Mouse (Mus musculus): ENCODE results near the gene Iqcn. TPM values are rescaled to one million over a fixed set of nuclear protein-coding genes. Genes with fewer than 3 reads are reported as not detected.

Gene Iqcn
- total and polyA plus RNA-seq, 3 experiments = not detected

DNA sequence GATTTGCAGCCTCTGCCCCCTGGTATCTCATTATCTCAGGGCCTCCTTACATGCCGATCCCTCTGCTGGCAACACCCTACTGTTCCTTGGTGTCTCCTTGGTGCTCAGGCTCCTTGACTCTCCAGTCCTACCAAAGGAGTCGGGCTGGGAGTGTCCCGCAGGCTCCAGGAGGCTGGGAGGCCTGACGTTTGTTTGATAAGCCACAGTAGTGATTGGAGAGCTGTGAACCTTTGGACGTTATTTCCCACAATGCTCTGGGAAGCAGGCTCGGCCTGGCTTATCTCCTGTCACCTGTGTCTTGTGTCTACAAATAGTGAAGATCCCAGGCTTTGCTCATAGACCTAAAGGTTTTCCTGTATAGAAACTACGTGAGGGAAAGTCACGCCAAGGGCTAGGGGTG is 60.8 kb downstream of the Iqcn start:
- peak; percentile 76 for TF ChIP-seq TAL1 (IDR thresholded peaks at IDR 0.05; ENCODE audit: low read length)
- no peak for TF ChIP-seq MEF2A (IDR thresholded peaks at IDR 0.05; ENCODE audit: extremely low read depth, insufficient replicate concordance, low read depth, low read length, poor library complexity, severe bottlenecking)
- TF ChIP-seq RCOR1 (IDR thresholded peaks at IDR 0.05; ENCODE audit: low read depth, low read length) = peak; percentile 71; the same call in 1 of the 2 replicates
- peak; percentile 76 for TF ChIP-seq TCF12 (IDR thresholded peaks at IDR 0.05; ENCODE audit: low read depth, low read length)
- peak; percentile 58 for TF ChIP-seq MXI1 (IDR thresholded peaks at IDR 0.05; ENCODE audit: low read depth, low read length)
- TF ChIP-seq MYB (IDR thresholded peaks at IDR 0.05; ENCODE audit: low read depth, low read length) = peak; percentile 48; the same call in 1 of the 2 replicates
- no peak for TF ChIP-seq MAZ (IDR thresholded peaks at IDR 0.05; ENCODE audit: low read depth, low read length)
- no peak for TF ChIP-seq MAFK (IDR thresholded peaks at IDR 0.05; ENCODE audit: borderline replicate concordance, low read depth, low read length)
- TF ChIP-seq MAX (IDR thresholded peaks at IDR 0.05; ENCODE audit: low read length) = no peak
- no peak for TF ChIP-seq ZMIZ1 (IDR thresholded peaks at IDR 0.05; ENCODE audit: low read depth, low read length)
- no peak for TF ChIP-seq NELFE (IDR thresholded peaks at IDR 0.05; ENCODE audit: low read depth, low read length)
- TF ChIP-seq EP300 (IDR thresholded peaks at IDR 0.05; ENCODE audit: low read depth in 1 of 2, low read length in 2 of 2) = peak; percentile 61 to 63
- TF ChIP-seq USF2 (IDR thresholded peaks at IDR 0.05; ENCODE audit: borderline replicate concordance in 1 of 2, insufficient read depth in 1 of 2, low read depth in 1 of 2, low read length in 2 of 2) = no peak
- TF ChIP-seq GATA1 (IDR thresholded peaks at IDR 0.05; ENCODE audit: low read depth, low read length) = peak; percentile 73
- no peak for TF ChIP-seq BHLHE40 (IDR thresholded peaks at IDR 0.05; ENCODE audit: borderline replicate concordance, low read depth, low read length)
- TF ChIP-seq UBTF (IDR thresholded peaks at IDR 0.05; ENCODE audit: borderline replicate concordance, insufficient read depth, low read depth, low read length) = no peak
- no peak for TF ChIP-seq TBP (IDR thresholded peaks at IDR 0.05; ENCODE audit: low read depth, low read length)
- TF ChIP-seq HCFC1 (IDR thresholded peaks at IDR 0.05; ENCODE audit: low read depth, low read length) = peak; percentile 60; the same call in 1 of the 2 replicates
- no peak for TF ChIP-seq RAD21 (IDR thresholded peaks at IDR 0.05; ENCODE audit: low read depth, low read length)
- peak; percentile 36; the same call in 1 of the 2 replicates for TF ChIP-seq USF1 (IDR thresholded peaks at IDR 0.05; ENCODE audit: low read depth, low read length)
- no peak for TF ChIP-seq MYC (IDR thresholded peaks at IDR 0.05; ENCODE audit: low read depth, low read length)
- TF ChIP-seq ETS1 (IDR thresholded peaks at IDR 0.05; ENCODE audit: low read depth, low read length) = peak; percentile 78
- peak; percentile 78 for TF ChIP-seq SIN3A (IDR thresholded peaks at IDR 0.05; ENCODE audit: low read length)
- no peak for TF ChIP-seq ELF1 (IDR thresholded peaks at IDR 0.05; ENCODE audit: low read depth, low read length)
- no peak for TF ChIP-seq POLR2AphosphoS5 (IDR thresholded peaks at IDR 0.05; ENCODE audit: borderline replicate concordance, low read depth, low read length)
- Histone ChIP-seq H3K9ac (ENCODE audit: control insufficient read depth, low read depth, low read length, poor library complexity, severe bottlenecking) (no peak overlapping the region), H3K9me3 (replicated peaks; ENCODE audit: insufficient read depth, low read length) (no peaks in the 10 kb centered on the region), H3K79me2 (ENCODE audit: control insufficient read depth, insufficient read depth, low read length, poor library complexity) (peaks cover 11% of the 10 kb centered on the region), H3K27ac (ENCODE audit: control insufficient read depth, low read depth, low read length) (peak overlapping the region; percentile 45), H3K4me3 (ENCODE audit: control insufficient read depth in 1 of 2, insufficient read depth in 1 of 2, low read depth in 2 of 2, low read length in 2 of 2) (no peak overlapping the region), H3K27me3 (ENCODE audit: control insufficient read depth in 1 of 2, insufficient read depth in 2 of 2, low read length in 2 of 2) (no peaks in the 10 kb centered on the region), H3K36me3 (ENCODE audit: control insufficient read depth in 1 of 2, insufficient read depth in 2 of 2, low read length in 2 of 2) (peaks cover 0 to 23% of the 10 kb centered on the region in 2 experiments; a peak in 2 of 4 replicates), H3K4me1 (ENCODE audit: control insufficient read depth in 1 of 2, insufficient read depth in 2 of 2, low read length in 2 of 2) (peaks cover 12 to 34% of the 10 kb centered on the region in 2 experiments)
- DNase-seq (ENCODE audit: low read depth, low spot score) = peak; percentile 80
